Mouse (Mus musculus) common myeloid progenitor, adult 5-6 weeks (primary cell): ENCODE results near the gene Nr2e1. TPM values are rescaled to one million over a fixed set of nuclear protein-coding genes. Genes with fewer than 3 reads are reported as not detected.

ENCODE experiments used
- ATAC-seq: replicated peaks from 2 replicates; pipeline ENCODE4 v1.8.0; 2016; ENCODE audit warnings: low read depth, mild to moderate bottlenecking, moderate TSS enrichment, inconsistent platforms; ENCODE audit not compliant: poor library complexity, severe bottlenecking
- total RNA-seq: library from RNA; stranded (forward); fragments of 200-1000, 187-1606 nt; gene quantifications from 2 replicates; pipeline ENCODE4 v1.2.3, GENCODE M21; 2017

Nr2e1 gene
- total RNA-seq: not detected in 2 replicates

- no peak for ATAC-seq
Measured at GRCm38 (mm10) chr10:42583157-42583872, at the start of gene Nr2e1, which contains the start of gene Ostm1. Nr2e1 (minus strand) TSS chr10:42583632. Ostm1 (plus strand) TSS chr10:42583822.

- no peak for ATAC-seq
Measured at GRCm38 (mm10) chr10:42632453-42633360, 49.3 kb upstream of the Nr2e1 start.

GRCm38 (mm10) chr10:42631754-42632452 lies 48.5 kb upstream of the Nr2e1 start:
- ATAC-seq: no peak

- no peak for ATAC-seq
Measured at GRCm38 (mm10) chr10:42630596-42631355, 47.3 kb upstream of the Nr2e1 start.

GRCm38 (mm10) chr10:42625907-42626306 lies 42.5 kb upstream of the Nr2e1 start:
- no peak for ATAC-seq

- ATAC-seq: no peak
Measured at GRCm38 (mm10) chr10:42618291-42618690, 34.9 kb upstream of the Nr2e1 start.

- ATAC-seq: no peak
Measured at GRCm38 (mm10) chr10:42614766-42615165, 31.3 kb upstream of the Nr2e1 start.

- ATAC-seq: no peak
Measured at GRCm38 (mm10) chr10:42613639-42614381, 30.4 kb upstream of the Nr2e1 start.

- no peak for ATAC-seq
Measured at GRCm38 (mm10) chr10:42613075-42613474, 29.6 kb upstream of the Nr2e1 start.

GRCm38 (mm10) chr10:42606757-42607156 lies 23.3 kb upstream of the Nr2e1 start:
- no peak for ATAC-seq

GRCm38 (mm10) chr10:42604874-42605273 lies 21.4 kb upstream of the Nr2e1 start:
- no peak for ATAC-seq

GRCm38 (mm10) chr10:42601556-42601955 lies 18.1 kb upstream of the Nr2e1 start:
- ATAC-seq: no peak

- no peak for ATAC-seq
Measured at GRCm38 (mm10) chr10:42598615-42599014, 15.2 kb upstream of the Nr2e1 start.

GRCm38 (mm10) chr10:42593201-42593600 lies 9.8 kb upstream of the Nr2e1 start:
- no peak for ATAC-seq

- ATAC-seq: no peak
Measured at GRCm38 (mm10) chr10:42591993-42592686, 8.7 kb upstream of the Nr2e1 start.

- no peak for ATAC-seq
Measured at GRCm38 (mm10) chr10:42591185-42591992, 8.0 kb upstream of the Nr2e1 start.

GRCm38 (mm10) chr10:42590261-42591184 lies 7.1 kb upstream of the Nr2e1 start:
- no peak for ATAC-seq
